Mouse (Mus musculus): ENCODE results near the gene Ptprm.

Gene Ptprm

DNA sequence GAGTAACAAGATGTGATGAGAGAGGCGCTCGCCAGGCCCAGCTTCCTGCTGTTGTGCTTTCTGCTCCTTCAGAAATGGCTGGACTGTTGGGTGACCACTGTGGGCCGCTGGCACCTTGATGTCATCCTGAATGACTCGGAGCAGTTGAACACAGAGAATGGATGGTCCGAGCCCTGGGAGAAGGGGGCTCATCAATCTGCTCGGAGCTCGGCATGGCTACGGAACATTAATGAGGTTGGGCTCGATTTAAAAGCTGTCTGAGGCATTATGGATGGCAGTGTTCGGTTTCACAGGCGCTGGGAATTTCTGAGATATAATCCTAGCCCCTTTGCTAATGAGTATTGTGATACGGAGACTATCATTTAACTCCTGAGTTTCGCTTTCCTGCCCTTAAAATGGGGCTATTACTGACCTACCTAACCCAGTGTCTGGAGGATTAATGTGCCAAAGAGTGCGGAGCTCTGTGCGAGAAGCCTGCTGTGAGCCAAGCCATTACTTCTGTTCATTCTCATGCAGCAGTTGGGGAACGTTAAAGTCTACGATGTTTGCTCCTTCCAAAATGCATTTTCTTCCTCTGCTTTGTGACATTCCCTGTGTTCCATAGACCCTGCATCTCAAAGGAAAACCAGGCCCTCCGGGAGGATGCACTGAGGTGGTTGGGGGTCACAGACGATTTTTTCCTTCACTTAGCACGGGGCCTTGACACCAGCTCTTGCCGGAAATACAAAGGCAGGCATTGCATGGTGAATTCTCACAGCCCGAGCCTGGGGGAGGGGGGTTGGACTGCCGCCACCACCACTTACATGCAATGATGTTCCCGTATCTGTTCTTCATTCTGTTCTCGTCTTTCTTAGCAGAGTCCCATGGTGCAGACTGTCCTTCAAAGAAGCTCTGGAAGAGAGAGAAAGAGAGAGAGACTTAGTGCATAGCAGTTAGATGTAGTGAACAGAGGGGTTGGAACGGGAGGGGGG lies 592.6 kb downstream of the Ptprm start:
- no peak for DNase-seq

DNA sequence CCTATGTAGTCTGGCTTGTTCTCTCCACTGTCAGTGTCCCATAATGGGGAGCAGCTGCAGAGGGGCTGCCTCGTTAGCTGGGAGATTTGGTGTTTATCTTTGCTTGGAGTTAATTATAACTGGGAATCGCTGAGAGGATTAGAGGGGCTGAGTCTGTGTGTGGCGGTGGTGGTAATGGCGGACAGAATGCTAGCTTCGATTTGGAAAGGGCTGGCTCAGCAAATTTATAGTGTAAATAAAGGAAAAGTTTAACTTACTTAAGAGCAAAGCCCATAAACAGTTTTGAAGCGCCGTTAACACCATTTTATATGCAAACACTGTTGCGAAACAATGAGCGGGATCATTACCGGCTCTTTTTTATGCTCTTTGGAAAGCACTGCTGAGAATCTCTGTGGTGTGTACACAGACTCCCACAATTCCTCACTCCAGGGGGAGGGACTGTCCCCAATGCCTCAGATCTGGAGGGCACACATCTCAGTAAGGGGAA lies 597.2 kb downstream of the Ptprm start:
- DNase-seq: no peak

DNA sequence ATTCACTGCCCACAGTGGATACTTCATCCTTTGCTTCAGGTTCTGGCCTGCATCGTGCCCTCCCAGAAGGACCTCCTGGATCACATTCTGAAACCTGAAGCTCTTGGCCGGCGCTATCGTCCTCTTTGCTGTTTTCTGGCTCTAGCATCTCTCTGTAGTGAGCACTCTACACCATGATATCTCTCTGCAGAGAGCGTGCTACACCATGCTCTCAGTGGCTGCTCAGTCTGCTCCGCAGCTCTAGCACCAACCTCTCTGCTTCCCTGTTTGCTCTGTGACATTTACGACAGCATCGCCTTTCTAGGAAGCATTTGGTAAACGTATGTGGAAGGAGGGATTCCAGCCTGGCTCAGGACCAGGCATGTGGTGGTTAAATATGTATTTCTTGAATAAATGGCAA lies 597.8 kb downstream of the Ptprm start:
- DNase-seq: no peak

DNA sequence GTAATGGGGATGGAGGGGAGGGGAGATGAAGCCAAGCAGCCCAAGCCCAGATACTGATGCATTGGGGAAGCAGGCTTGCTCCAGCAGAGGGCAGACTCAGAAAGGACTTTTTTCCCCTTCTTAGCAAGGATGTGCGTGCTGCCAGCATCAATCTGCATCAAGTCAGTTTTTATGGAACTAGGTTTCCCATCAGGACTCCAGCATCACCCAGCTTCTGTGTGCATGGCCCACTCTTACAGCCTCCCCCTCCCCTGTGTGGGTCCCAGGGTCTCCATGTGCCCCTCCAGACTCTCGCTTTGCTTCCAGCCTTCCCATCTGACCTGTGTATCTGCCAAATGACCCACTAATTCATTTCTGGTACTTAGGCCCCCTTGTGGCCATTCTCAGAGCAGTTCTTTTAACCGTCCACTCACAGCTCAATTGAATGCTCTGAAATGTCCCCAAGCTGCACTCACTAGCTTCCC lies 599.0 kb downstream of the Ptprm start:
- DNase-seq: peak; percentile 62

DNA sequence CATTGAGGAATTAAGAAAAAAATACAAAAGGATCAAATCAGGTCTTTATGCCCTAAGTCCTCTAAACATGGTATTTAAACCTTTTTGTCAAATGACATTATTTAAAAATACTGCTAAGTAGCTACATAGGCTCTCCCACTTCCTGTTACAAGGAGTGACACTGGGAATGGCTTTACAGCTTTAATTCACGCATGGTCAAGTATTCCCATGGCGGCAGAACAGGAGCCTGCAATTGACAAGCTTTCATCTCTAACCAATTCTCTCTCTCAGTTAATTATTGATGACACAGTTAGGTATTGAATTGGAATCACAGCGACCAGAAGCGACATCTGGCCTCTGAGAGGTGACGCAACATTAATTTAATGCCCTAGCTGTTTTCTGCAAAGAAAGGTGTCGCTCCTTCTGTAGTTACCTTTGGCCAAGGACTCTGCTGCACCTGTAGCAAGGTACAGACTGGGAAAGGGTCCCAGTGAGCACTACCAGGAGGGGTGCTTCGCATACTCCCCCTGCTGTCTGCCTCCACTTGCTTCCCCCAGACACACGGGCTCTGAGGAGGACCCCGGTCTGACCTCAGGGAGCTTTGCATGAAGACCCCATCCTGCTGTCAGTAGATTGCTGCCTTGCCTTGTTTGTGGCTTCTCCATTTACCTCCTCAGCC lies 599.9 kb downstream of the Ptprm start:
- no peak for DNase-seq

DNA sequence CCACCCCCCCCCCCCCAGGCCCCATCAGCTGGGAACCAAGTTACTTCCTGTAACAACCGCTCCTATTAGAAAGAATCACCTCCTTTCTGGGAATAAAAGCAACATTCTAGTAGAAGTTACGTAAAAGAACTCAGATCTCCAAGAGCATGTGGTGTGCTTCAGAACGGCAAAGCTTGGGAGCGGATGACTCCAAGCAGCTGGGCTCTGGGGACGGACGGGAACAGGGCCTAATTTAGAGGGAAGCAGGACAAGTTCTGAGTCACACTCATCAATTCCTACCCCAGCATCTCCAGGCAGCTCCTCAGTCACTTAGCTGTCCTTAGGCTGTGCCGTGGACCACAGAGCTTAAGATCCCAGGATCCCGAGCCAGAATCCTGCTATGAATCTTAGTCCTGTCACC lies 602.5 kb downstream of the Ptprm start:
- DNase-seq: no peak

DNA sequence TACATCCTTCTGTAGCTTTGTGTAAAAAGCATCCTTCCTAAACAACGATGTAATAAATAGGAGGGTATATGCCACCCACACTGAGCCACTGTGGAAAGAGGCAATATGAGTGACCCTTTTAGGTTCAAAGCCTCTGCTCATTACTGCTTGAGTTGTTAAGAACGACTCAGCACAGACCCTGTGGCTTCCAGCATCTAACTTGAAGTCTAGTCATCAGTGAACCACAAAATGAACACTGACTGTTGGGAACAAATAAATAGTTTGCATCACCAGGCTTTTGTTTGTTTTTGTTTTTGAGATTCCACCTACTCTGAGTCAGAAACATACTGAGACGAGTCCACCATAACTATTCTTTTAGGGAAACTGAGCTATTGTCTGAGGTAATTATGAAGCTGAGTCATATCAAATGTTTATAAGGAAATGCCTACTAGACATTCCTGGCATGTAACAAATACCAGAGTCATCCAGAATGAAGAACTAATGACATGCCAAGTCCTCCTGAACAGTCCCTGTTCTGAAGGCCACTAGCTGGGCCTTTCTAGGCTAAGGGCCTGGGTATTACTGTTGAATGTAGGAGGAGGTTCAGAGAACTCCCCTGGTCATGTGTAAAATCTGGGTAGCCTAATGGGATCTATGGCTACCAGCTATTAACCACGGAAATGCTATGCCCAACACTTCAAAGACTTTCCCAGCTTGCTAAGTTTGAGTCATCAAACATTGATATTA lies 603.6 kb downstream of the Ptprm start:
- DNase-seq: no peak

DNA sequence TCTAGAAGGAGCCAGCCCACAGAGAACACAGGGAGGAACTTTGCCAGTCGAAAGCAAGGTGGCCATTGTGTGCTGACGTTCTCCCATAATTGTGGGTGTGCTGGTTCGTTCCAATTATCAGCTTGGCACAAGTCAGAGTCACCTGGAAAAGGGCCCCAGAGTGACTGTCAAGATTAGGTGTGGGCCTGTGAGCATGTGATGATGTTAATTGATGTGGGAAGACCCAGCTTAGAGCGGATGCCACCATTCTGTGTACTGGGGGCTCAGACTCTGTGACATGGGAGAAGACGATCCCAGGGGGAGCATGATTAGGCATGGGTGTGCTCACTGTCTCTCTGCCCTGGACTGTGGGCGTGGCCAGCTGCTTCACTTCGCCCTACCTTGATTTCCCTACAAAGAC lies 604.3 kb downstream of the Ptprm start:
- no peak for DNase-seq

DNA sequence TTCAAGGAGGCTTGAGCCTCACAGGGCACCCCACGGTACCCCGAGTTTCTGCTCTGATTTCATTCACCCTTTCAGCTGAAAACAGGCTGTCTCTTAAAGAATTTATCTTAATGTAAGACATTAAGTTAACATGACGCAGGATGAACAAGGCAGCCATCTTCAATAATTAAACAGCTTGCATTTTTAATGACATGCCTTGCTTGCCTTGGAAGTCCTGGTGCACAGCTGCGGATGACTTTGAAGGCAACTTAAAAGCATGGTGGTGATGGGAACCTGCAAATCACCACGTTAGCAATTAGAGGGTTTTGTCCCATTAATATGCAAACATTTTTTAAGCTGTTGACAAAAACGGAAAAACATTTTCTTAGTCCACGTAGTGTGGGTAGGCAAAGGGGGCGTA lies 607.8 kb downstream of the Ptprm start:
- DNase-seq: no peak

DNA sequence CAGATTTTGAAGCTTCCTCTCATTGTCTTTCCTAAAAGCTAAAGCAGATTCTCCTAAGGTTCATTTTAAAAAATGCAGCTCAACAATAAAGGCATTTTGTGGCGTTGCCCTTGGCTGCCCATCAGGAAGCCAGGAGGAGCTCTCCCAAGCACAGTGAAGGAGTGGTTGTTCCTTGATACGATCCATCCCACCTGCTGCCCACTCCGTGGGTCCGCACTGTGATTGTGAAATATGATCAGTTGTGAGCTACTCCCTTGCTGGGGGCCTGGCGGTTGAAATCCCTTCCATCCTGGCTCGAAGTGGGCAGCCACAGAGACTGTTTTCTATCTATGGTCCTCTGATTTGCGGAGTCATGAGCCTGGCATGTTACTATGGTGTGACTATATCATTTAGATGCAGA lies 610.9 kb downstream of the Ptprm start:
- no peak for DNase-seq

DNA sequence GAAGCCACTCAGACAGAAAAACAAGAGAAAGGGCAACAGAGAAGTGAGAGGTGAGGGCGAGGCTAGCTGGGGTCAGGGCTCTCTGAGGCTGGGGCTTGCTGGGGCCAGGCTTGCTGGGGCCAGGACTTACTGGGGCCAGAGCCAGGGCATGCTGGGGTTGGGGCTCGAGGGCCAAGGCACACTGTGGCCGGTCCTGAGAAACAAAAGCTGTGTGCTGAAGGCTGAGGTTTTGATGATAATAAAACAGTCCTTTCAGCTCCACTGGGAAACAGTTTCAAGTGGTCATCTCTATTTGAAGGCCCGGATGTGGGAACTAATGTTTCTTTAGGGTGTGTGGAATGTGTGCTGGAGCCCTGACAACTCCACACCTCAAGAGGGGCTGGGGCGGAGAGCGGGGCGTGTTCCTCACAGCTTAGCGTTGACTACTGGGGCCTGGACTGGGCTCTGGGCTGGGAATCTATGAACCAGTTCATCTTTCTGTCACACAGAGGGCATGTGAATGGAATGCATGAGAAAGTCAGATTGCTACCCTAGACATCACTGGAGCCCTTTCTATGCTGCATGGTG lies 615.4 kb downstream of the Ptprm start:
- peak; percentile 21 for DNase-seq

DNA sequence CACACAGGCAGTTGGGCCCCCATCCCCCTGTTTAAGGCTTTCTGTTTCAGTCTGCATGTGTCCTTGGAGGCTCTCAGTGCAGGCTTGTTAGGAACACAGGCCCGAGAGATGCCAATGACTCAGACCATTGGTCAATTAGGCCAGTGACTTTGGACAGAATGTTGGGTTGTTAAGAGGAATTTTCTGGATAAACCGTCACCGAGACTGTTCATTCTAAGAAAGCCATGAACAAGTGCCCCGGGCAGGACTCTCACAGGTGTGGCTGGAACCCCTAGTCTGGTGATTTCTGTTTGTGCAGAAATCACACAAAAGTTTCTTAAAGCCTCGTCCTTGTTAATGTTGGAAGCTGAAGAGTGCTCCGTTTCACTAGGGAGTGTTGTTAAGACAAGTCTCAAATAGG lies 615.9 kb downstream of the Ptprm start:
- no peak for DNase-seq

DNA sequence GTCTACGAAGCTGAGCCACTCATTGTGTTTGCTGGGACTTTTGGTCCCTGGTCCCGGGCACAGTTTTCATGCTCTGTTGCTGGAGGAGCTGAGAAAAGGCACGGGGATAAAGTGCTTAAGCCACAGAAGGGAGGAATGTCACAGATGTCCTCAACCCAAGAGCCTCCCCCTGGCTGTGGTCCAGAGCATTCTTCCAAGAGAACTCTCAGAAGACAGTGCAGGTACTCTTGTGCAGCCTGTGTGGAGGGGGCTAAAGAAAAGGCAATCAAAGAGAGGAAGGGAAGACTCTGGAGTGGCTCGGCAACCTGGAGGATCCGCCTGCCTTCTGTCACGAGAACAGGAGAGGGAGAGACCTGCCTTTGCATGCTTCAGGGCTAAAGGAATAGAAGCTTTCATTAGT lies 617.8 kb downstream of the Ptprm start:
- DNase-seq: peak; percentile 19

DNA sequence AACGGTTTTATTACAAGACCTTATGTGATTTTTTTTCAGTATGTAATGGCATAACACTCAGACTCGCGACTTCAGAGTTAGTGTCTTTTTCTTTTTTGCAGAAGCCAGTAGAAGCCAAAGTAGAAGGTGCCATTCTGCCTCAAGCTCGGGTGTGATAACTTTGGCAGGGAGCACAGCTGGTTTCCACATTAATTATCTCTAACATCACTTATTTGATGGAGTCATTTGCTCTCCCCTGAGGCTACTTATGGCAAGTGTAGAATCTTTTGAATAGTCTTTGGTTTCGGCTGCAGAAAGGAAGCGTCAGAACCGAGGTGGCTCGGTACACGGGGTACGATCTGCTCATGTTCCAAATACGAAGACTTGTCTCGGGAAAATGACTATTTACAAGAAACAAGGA lies 620.7 kb downstream of the Ptprm start:
- DNase-seq: no peak

DNA sequence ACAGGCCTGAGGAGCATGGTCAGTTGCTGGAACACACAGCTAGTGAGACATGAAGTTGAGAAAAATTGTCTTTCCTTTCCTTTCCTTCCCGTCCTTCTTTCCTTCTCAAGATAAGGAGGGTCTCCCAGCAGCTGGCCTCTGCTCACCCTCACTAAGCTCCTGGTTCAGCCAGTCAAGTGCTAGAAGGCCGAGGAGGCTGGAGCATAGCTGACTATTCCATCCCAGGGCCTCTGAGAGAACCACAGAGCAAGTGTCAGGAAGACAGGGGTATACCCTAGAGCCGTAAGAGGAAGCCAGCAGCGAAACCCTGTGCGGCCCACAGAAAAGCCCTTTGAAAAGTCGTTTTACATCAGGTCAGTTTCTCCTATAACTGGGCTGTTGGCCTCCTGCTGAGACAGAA lies 624.3 kb downstream of the Ptprm start:
- DNase-seq: no peak

DNA sequence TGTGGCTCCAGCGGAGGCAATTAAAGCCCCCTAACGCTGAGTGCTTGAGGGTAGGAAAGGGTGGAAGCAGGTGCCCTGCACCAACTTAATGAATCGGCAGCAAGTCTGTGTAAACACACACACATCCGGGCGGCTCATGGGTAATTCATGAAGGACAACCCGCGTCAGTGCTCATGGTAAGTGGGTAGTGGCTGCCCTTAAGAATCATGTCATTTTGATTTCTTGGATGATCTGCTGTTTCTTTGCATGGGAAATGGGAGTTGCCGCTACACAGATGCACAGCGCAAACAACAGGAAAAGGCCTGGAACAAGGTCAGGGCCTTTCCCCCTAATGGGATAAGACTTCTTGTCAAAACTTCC lies 633.3 kb downstream of the Ptprm start:
- no peak for DNase-seq

DNA sequence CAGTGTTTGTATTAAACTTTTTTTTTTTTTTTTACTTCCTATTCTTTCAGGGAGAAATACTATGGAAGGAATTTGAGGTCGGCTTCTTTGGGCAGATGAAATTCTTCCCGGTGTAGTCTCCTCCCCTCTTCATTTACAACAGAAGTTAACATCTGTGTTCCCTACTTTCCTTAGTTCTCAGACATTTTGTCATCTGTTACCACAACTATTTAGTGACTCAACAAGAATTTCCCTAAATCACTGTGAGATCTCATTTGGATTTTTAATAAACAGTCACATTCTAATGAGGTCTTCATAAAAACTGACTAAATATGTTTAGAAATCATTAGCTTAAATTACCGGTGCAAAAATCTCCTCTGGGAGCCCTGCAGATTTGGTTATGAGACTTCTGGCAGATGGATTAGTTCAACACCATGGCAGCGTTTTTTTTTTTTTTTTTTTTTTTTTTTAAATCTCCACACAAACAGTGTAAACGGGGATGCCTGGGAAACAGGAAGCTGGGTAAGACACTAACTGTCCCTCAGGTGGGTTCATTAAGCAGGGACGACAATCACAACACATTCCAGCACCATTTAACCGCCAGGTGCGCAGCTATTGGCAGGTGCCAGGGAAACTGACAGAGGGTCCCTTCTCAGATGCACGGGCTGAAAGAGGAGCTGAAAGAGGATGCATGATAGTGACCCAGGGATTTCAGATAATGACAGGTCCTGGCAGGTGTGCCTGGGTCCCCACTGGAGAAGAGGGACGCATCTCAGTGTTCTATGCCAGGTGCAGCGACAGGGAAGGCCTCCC lies 633.9 kb downstream of the Ptprm start:
- DNase-seq: no peak

DNA sequence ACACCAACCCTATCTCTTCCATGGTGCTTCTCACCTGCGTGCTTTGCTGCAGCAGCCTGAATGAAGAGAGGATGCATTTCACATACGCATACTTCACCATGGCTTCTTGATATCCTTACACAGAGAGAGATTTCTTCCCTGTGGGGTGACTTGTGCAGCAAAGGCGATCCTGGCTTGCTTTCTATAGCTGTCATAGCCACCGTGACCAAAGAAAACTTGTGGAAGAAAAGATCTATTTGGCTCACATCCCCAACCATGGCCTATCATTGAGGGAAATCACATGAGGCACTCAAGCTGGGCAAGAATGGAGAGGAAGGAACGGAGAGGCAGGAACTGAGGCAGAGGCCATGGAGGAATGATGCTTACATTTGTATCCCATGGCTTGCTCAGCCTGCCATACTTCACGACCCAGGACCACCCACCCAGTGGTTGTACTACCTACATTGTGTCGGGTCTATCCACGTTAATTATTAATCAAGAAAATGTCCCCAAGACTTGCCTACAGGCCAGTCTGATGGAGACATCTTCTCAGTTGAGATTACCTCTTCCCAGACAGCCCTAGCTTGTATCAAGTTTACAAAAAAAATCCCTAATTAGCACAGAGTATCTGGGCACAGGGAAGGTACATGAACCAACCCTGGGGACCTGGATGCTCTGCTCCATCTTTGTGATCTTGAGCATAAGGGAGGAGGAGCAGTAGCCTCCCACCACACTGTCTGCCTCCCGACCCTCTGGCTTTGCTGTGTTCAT lies 641.6 kb downstream of the Ptprm start:
- no peak for DNase-seq

DNA sequence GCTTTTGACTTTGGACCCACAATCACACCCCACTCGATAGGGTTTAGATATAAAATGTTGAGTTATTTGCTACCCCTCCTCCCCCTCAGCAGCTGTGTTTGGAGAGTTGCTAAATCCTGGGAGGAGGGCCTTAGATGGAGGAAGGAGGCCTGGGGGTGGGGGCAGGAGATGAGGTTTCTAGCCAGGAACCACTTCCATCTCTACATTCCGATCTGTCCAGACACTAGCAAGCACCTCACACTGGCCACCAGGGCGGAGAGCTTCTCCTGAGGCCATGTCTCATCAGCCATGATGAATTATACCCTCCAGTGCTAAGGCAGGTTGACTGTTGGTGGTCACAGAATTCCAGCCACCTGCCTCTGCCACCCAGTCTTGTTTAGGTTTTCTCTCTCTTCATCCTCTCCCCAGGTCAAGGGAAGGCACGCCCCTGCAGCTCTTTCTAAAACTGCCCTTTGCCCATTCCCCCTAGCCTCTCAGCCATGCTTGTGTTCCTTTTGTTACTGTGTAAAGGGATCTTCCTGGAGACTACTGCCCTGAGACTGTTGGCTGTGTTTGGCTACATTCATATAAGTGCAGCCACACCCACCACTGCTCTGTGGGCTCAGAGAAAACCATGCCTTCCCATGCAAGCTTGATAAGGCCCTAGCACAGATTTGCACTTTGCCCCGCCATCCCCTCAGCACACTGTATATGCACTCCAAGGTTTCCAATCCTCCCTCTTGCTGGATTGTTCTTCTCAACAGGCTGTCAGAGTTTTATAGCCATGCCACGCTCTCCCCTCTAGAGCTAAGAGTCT lies 642.8 kb downstream of the Ptprm start:
- no peak for DNase-seq

DNA sequence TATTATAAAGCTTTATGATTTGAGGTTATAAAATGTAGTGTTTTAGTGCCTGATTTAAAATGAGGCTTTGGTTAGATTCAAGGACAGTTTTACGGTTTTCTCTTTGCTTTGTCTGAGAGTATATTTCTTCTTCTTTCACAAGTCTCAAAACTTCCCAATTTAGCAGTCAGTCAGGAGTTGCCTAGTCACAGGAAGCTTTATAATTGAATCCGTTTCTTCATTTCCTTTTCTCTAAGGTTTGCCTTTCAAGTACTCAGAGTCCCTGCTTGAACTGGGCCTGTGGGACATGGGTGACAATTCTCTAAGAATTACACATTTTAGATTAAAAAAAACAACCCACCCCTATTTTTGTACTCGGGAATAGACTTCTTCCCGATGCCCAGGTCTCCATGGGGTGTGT lies 643.7 kb downstream of the Ptprm start:
- DNase-seq: no peak

DNA sequence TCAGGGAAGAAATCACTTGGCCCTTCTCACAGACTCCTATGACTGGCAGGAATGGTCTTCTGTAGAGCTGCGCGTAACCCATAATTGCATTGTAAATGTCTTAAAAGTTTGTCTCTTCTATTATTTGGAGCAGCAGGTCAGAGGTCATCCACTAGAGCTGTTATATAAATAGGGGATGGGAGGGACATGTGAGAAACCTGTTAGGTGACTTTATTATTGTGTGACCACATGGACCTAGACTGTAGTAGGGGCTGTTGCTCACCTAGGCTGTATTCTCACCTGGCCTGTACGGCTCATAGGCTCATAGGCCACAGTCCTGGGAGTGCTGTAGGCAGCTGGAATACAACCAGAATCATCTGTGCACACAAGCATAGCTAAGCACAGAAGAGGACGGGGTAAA lies 645.5 kb downstream of the Ptprm start:
- DNase-seq: no peak

All from lung, postnatal 14 days (tissue).